Mouse (Mus musculus) brain, embryonic 18.5 days (tissue): Measurements from ENCODE around the gene Slc37a3.
A peak's percentile ranks its signal among the peaks of the same experiment; 100 is the strongest.
"Not testable (repeated sequence)": the region's sequence is repeated elsewhere in the genome, so short reads cannot be mapped to it uniquely, and the experiment has no call there.

ENCODE experiments used
- DNase-seq: peaks from one replicate; pipeline ENCODE4 v3.0.0-alpha.2; 2012; ENCODE audit warnings: low read depth, low spot score

Gene Slc37a3

GRCm38 (mm10) chr6:39377311-39377827 is at the start of gene Slc37a3:
Gene Slc37a3, minus strand, starts transcription at chr6:39377675.
- DNase-seq: peak; percentile 56

- no peak for DNase-seq
Measured at GRCm38 (mm10) chr6:39426725-39427124, 49.2 kb upstream of the Slc37a3 start.

- no peak for DNase-seq
Measured at GRCm38 (mm10) chr6:39425181-39425580, 47.7 kb upstream of the Slc37a3 start.

GRCm38 (mm10) chr6:39423686-39424085 is 46.2 kb upstream of the Slc37a3 start:
- no peak for DNase-seq

GRCm38 (mm10) chr6:39423130-39423551 is 45.7 kb upstream of the Slc37a3 start:
- DNase-seq: no peak

GRCm38 (mm10) chr6:39420867-39421266 is 43.4 kb upstream of the Slc37a3 start:
- no peak for DNase-seq

- DNase-seq: peak; percentile 81
Measured at GRCm38 (mm10) chr6:39419851-39420721, 42.6 kb upstream of the Slc37a3 start, which contains the start of gene Mkrn1. Gene Mkrn1, minus strand, starts transcription at chr6:39420462.

GRCm38 (mm10) chr6:39419386-39419850 is 41.9 kb upstream of the Slc37a3 start:
- no peak for DNase-seq

- not testable (repeated sequence) for DNase-seq
Measured at GRCm38 (mm10) chr6:39416654-39417053, 39.2 kb upstream of the Slc37a3 start.

GRCm38 (mm10) chr6:39415762-39416161 is 38.3 kb upstream of the Slc37a3 start:
- no peak for DNase-seq

- DNase-seq: no peak
Measured at GRCm38 (mm10) chr6:39414106-39414505, 36.6 kb upstream of the Slc37a3 start.

GRCm38 (mm10) chr6:39406480-39406879 is 29.0 kb upstream of the Slc37a3 start:
- no peak for DNase-seq

- no peak for DNase-seq
Measured at GRCm38 (mm10) chr6:39403136-39403535, 25.7 kb upstream of the Slc37a3 start.

GRCm38 (mm10) chr6:39400343-39400742 is 22.9 kb upstream of the Slc37a3 start:
- no peak for DNase-seq

GRCm38 (mm10) chr6:39398342-39398741 is 20.9 kb upstream of the Slc37a3 start:
- DNase-seq: no peak

- DNase-seq: no peak
Measured at GRCm38 (mm10) chr6:39397046-39397445, 19.6 kb upstream of the Slc37a3 start.

- DNase-seq: no peak
Measured at GRCm38 (mm10) chr6:39395916-39396315, 18.4 kb upstream of the Slc37a3 start.

GRCm38 (mm10) chr6:39395471-39395870 is 18.0 kb upstream of the Slc37a3 start:
- no peak for DNase-seq

- no peak for DNase-seq
Measured at GRCm38 (mm10) chr6:39389988-39390387, 12.5 kb upstream of the Slc37a3 start.

GRCm38 (mm10) chr6:39381125-39381880 is 3.8 kb upstream of the Slc37a3 start, which contains the start of gene Rab19:
Gene Rab19, plus strand, starts transcription at chr6:39381175.
- DNase-seq: no peak

GRCm38 (mm10) chr6:39380276-39380675 is 2.8 kb upstream of the Slc37a3 start:
- no peak for DNase-seq

- DNase-seq: no peak
Measured at GRCm38 (mm10) chr6:39379749-39380148, 2.3 kb upstream of the Slc37a3 start.
